Mouse (Mus musculus): ENCODE data around the gene Golga5. TPM values are rescaled to one million over a fixed set of nuclear protein-coding genes. Genes with fewer than 3 reads are reported as not detected.

Golga5 gene
- polyA plus RNA-seq, 1 experiment from 2014 or later: 35.2 TPM

- H3K9ac ChIP-seq (replicated peaks): no peak overlapping the region
- ATAC-seq (ENCODE audit: low FRiP score, low read depth): no peak
These were observed 29.0 kb downstream of the Golga5 start for GRCm38 (mm10) chr12:102497905-102498304.

GRCm38 (mm10) chr12:102498726-102499125, 29.8 kb downstream of the Golga5 start:
- ATAC-seq (ENCODE audit: low FRiP score, low read depth): no peak
- H3K9me3 ChIP-seq: no peaks in the 10 kb centered on the region
- H3K4me2 ChIP-seq (replicated peaks): no peak overlapping the region
- WGBS: 80% methylated on average over 8 of the region's 8 CpGs
- H3K27ac ChIP-seq (replicated peaks): no peak overlapping the region
- H3K9ac ChIP-seq (replicated peaks): no peak overlapping the region
- no peaks in the 10 kb centered on the region for H3K4me1 ChIP-seq
- H3K36me3 ChIP-seq: peaks cover 41% of the 10 kb centered on the region
- no peaks in the 10 kb centered on the region for H3K27me3 ChIP-seq
- H3K4me3 ChIP-seq: no peak overlapping the region

More at GRCm38 (mm10) chr12:102497905-102498304, 29.0 kb downstream of the Golga5 start:
- Histone ChIP-seq H3K4me1 (no peaks in the 10 kb centered on the region), H3K9me3 (no peaks in the 10 kb centered on the region), H3K27me3 (no peaks in the 10 kb centered on the region), H3K36me3 (peaks cover 48% of the 10 kb centered on the region), H3K4me3 (no peak overlapping the region), H3K27ac (replicated peaks) (no peak overlapping the region), H3K4me2 (replicated peaks) (no peak overlapping the region)
- WGBS: 85% methylated on average over 2 of the region's 2 CpGs

- Histone ChIP-seq H3K27ac (replicated peaks) (no peak overlapping the region), H3K27me3 (no peaks in the 10 kb centered on the region), H3K4me1 (no peaks in the 10 kb centered on the region), H3K9me3 (no peaks in the 10 kb centered on the region), H3K4me2 (replicated peaks) (no peak overlapping the region), H3K4me3 (no peak overlapping the region), H3K36me3 (peaks cover 37% of the 10 kb centered on the region), H3K9ac (replicated peaks) (no peak overlapping the region)
- 88% methylated on average over 5 of the region's 5 CpGs for WGBS
- ATAC-seq (ENCODE audit: low FRiP score, low read depth): no peak
These were observed 30.3 kb downstream of the Golga5 start for GRCm38 (mm10) chr12:102499210-102499609.

- H3K4me1 ChIP-seq: no peaks in the 10 kb centered on the region
- ATAC-seq (ENCODE audit: low FRiP score, low read depth): no peak
- no peaks in the 10 kb centered on the region for H3K27me3 ChIP-seq
- H3K9me3 ChIP-seq: no peaks in the 10 kb centered on the region
- H3K4me3 ChIP-seq: no peak overlapping the region
- no peak overlapping the region for H3K27ac ChIP-seq (replicated peaks)
- no peak overlapping the region for H3K9ac ChIP-seq (replicated peaks)
- H3K36me3 ChIP-seq: peaks cover 34% of the 10 kb centered on the region
- no peak overlapping the region for H3K4me2 ChIP-seq (replicated peaks)
- 86% methylated on average over 4 of the region's 4 CpGs for WGBS
These were observed 30.8 kb downstream of the Golga5 start for GRCm38 (mm10) chr12:102499723-102500122.

DNA sequence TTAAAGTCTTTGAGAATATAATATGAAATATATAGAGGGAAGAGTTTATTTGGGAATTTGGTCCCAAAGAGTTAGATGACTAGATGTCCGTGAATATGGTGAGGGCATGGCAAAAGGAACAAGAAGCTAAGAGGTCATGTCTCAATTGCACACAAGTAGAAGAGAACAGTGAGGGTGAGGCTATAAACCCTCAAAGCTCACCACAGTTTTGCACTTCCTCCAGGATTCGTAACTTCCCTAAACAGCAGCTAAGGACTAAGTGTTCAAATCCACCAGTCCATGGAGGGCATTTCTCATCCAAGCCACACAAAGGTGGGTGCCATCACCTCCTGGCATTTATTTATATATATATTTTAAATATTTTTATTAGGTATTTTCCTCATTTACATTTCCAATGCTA, 32.1 kb downstream of the Golga5 start:
- Histone ChIP-seq H3K27me3 (no peaks in the 10 kb centered on the region), H3K4me3 (no peak overlapping the region), H3K9ac (replicated peaks) (no peak overlapping the region), H3K9me3 (no peaks in the 10 kb centered on the region), H3K4me1 (no peaks in the 10 kb centered on the region), H3K4me2 (replicated peaks) (no peak overlapping the region), H3K27ac (replicated peaks) (no peak overlapping the region), H3K36me3 (peaks cover 25% of the 10 kb centered on the region)
- ATAC-seq (ENCODE audit: low FRiP score, low read depth): no peak
- WGBS: 100% methylated on average over 2 of the region's 2 CpGs

DNA sequence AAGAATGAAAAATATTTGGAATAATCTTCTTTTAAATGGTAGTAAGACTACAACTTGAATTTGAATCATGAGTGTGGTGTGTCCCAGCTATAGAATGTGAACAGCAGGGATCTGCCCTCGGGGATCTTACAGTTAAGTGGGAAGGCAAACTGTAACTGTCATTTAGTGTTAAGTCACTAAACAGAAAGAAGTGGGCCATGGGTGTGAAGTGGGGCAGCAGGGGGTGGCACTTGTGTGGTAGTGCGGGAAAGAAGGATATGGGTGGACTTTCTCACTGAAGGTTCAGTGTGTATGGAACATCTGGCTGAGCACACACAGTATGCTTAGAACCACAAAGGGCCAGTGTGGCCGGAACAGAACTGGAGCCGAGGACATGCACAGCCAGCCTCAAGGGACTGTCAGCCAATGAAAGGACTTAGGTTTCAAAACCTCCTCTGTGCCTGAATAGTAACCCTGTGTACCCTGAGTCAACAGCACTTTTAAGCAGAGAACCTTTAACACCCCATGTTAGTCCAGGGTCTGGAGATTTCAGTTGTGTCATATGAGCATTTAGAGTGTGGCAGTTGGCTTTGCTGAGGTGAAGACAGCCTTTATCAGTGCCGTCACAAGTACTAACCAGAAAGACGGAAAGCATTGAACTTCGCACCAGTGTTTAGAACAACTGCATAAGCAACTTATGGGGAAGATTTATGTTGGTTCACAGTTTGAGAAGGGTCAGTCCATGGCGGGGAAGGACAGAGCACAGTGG, 33.1 kb downstream of the Golga5 start:
- ATAC-seq (ENCODE audit: low FRiP score, low read depth): no peak

DNA sequence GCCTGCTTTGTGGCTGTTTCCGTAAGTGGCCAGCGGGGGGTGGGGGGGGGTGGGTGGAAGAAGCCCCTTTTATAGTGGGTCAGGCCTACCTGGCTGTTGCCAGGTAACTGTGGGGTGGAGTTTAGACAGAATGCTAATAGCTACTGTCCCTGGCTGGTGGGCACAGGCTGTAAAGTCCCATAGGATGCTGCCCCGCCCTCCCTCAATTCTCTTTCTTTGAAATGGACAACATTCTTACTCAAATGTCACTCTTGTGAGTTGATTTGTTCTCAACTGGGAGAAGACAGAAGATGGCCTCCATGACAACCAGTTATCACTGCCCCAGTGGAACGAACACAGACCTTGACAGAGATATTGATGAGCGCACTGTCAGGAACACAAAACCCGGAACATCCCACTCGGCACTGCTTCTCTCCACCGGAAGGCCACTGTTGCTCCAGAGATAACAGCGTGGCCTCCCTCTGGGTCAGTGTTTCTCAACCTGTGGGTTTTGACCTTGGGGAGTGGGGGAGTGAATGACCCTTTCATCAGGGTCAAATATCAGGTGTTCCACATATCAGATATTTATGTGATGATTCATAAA, 36.3 kb downstream of the Golga5 start:
- H3K9me3 ChIP-seq: no peaks in the 10 kb centered on the region
- H3K27me3 ChIP-seq: no peaks in the 10 kb centered on the region
- whole genome bisulfite sequencing: 76% methylated on average over 9 of the region's 9 CpGs
- H3K36me3 ChIP-seq: no peaks in the 10 kb centered on the region
- no peaks in the 10 kb centered on the region for H3K4me1 ChIP-seq
- no peak overlapping the region for H3K4me3 ChIP-seq
- no peak for ATAC-seq (ENCODE audit: low FRiP score, low read depth)
- H3K4me2 ChIP-seq (replicated peaks): no peak overlapping the region
- H3K9ac ChIP-seq (replicated peaks): no peak overlapping the region
- no peak overlapping the region for H3K27ac ChIP-seq (replicated peaks)

More for the DNA sequence above, 33.1 kb downstream of the Golga5 start:
- Histone ChIP-seq H3K9me3 (no peaks in the 10 kb centered on the region), H3K4me1 (no peaks in the 10 kb centered on the region), H3K36me3 (peaks cover 16% of the 10 kb centered on the region), H3K9ac (replicated peaks) (no peak overlapping the region), H3K27ac (replicated peaks) (no peak overlapping the region), H3K27me3 (no peaks in the 10 kb centered on the region), H3K4me2 (replicated peaks) (no peak overlapping the region), H3K4me3 (no peak overlapping the region)
- WGBS: 91% methylated on average over 8 of the region's 8 CpGs

GRCm38 (mm10) chr12:102505949-102506348, 37.0 kb downstream of the Golga5 start:
- 91% methylated on average over 7 of the region's 7 CpGs for WGBS
- ATAC-seq (ENCODE audit: low FRiP score, low read depth): no peak

DNA sequence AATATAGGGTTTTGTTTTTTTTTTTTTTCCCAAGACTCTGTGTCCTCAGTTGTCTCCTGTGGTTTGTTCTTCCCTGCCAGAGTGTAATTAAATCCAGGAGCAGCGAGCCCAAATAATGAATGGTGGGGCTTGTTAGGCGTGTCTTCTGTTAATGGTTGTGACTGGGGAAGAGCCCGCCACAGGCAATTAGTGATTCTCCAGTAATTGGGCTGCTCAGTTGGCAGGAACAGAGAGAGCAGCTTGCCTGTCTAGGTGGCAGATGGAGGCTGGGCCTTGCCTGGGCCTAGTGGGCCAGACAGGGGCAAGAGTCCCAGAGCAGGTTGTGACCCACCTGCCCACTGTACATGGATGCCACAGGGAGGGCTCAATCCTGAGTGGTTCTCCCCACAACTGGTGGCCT, 42.4 kb downstream of the Golga5 start:
- Histone ChIP-seq H3K36me3 (no peaks in the 10 kb centered on the region), H3K27me3 (no peaks in the 10 kb centered on the region), H3K4me2 (replicated peaks) (no peak overlapping the region), H3K4me3 (no peak overlapping the region), H3K9ac (replicated peaks) (no peak overlapping the region), H3K4me1 (peaks cover 11% of the 10 kb centered on the region; the same call in 1 of the 2 replicates), H3K9me3 (no peaks in the 10 kb centered on the region), H3K27ac (replicated peaks) (no peak overlapping the region)
- WGBS: 49% methylated on average over 3 of the region's 3 CpGs
- peak; percentile 73 for ATAC-seq (ENCODE audit: low FRiP score, low read depth)

More at GRCm38 (mm10) chr12:102505949-102506348, 37.0 kb downstream of the Golga5 start:
- Histone ChIP-seq H3K9me3 (no peaks in the 10 kb centered on the region), H3K4me1 (no peaks in the 10 kb centered on the region; the same call in 1 of the 2 replicates), H3K27ac (replicated peaks) (no peak overlapping the region), H3K27me3 (no peaks in the 10 kb centered on the region), H3K36me3 (no peaks in the 10 kb centered on the region), H3K4me2 (replicated peaks) (no peak overlapping the region), H3K4me3 (no peak overlapping the region), H3K9ac (replicated peaks) (no peak overlapping the region)

GRCm38 (mm10) chr12:102514151-102514550, 45.2 kb downstream of the Golga5 start:
- Histone ChIP-seq H3K9me3 (no peaks in the 10 kb centered on the region), H3K9ac (replicated peaks) (no peak overlapping the region), H3K27ac (replicated peaks) (no peak overlapping the region), H3K4me1 (peaks cover 11% of the 10 kb centered on the region; the same call in 1 of the 2 replicates), H3K36me3 (no peaks in the 10 kb centered on the region), H3K27me3 (no peaks in the 10 kb centered on the region), H3K4me2 (replicated peaks) (no peak overlapping the region), H3K4me3 (no peak overlapping the region)
- 60% methylated on average over 6 of the region's 6 CpGs for WGBS
- no peak for ATAC-seq (ENCODE audit: low FRiP score, low read depth)

GRCm38 (mm10) chr12:102514751-102515150, 45.8 kb downstream of the Golga5 start:
- Histone ChIP-seq H3K9me3 (no peaks in the 10 kb centered on the region), H3K27ac (replicated peaks) (no peak overlapping the region), H3K27me3 (no peaks in the 10 kb centered on the region), H3K4me3 (no peak overlapping the region), H3K9ac (replicated peaks) (no peak overlapping the region), H3K36me3 (no peaks in the 10 kb centered on the region), H3K4me1 (peaks cover 11% of the 10 kb centered on the region; the same call in 1 of the 2 replicates), H3K4me2 (replicated peaks) (no peak overlapping the region)
- ATAC-seq (ENCODE audit: low FRiP score, low read depth): no peak
- WGBS: 82% methylated on average over 6 of the region's 6 CpGs

GRCm38 (mm10) chr12:102516151-102516550, 47.2 kb downstream of the Golga5 start:
- no peaks in the 10 kb centered on the region for H3K9me3 ChIP-seq
- H3K4me1 ChIP-seq: peaks cover 11% of the 10 kb centered on the region; the same call in 1 of the 2 replicates
- H3K27ac ChIP-seq (replicated peaks): no peak overlapping the region
- no peak overlapping the region for H3K4me3 ChIP-seq
- H3K36me3 ChIP-seq: no peaks in the 10 kb centered on the region
- H3K27me3 ChIP-seq: no peaks in the 10 kb centered on the region
- no peak overlapping the region for H3K9ac ChIP-seq (replicated peaks)
- no peak overlapping the region for H3K4me2 ChIP-seq (replicated peaks)
- 97% methylated on average over 4 of the region's 4 CpGs for WGBS
- no peak for ATAC-seq (ENCODE audit: low FRiP score, low read depth)

Data from midbrain, embryonic 12.5 days (tissue).